Mouse (Mus musculus): ENCODE results near the gene Tnnc2. TPM values are rescaled to one million over a fixed set of nuclear protein-coding genes. Genes with fewer than 3 reads are reported as not detected.

The Tnnc2 gene
- polyA plus RNA-seq, 1 experiment, result 124 TPM

DNA sequence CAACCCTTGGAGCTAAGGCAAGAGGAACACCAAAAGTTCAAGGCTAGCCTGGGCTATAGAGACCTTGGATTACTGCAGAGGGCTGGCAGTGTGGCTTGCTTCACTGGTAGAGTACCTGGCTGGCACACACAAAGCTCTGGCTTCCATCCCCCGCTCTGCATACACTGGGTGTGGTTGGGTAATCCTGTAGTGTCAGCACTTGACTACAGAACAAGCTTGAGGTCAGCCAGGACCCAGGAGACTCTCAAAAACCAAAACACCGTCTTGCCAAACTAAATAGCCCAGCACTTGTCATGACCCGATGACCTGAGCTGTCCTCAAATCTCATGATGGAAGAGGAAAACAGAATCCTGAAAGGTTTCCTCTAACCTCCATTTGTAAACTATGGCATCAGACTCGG lies 10.7 kb upstream of the Tnnc2 start:
- Histone ChIP-seq H3K27ac (ENCODE audit: insufficient read depth, low read depth, low read length) (no peak overlapping the region), H3K4me3 (ENCODE audit: insufficient read depth, low read depth, low read length) (no peak overlapping the region), H3K27me3 (replicated peaks; ENCODE audit: control insufficient read depth, insufficient read depth, low read length) (no peaks in the 10 kb centered on the region), H3K36me3 (ENCODE audit: control insufficient read depth, insufficient read depth, low read length) (0 out of 2 replicates have a peak, but pooled peaks cover 2% of the 10 kb centered on the region), H3K4me1 (ENCODE audit: control insufficient read depth, insufficient read depth, low read length) (no peaks in the 10 kb centered on the region)
- peak; percentile 61 for DNase-seq
- no peak for TF ChIP-seq POLR2A (IDR thresholded peaks at IDR 0.05; ENCODE audit: low read depth, low read length)
- TF ChIP-seq CTCF (conservative IDR thresholded peaks at IDR 0.05; ENCODE audit: insufficient read depth, insufficient read length, low read depth, low read length), result no peak
- WGBS, result 50% methylated on average over 4 of the region's 4 CpGs

- H3K4me1 ChIP-seq (ENCODE audit: control insufficient read depth, insufficient read depth, low read length), result peaks cover 7% of the 10 kb centered on the region; the same call in 1 of the 2 replicates
- H3K27ac ChIP-seq (ENCODE audit: insufficient read depth, low read depth, low read length), result no peak overlapping the region
- no peak overlapping the region for H3K4me3 ChIP-seq (ENCODE audit: insufficient read depth, low read depth, low read length)
- no peak for TF ChIP-seq POLR2A (IDR thresholded peaks at IDR 0.05; ENCODE audit: low read depth, low read length)
- TF ChIP-seq CTCF (conservative IDR thresholded peaks at IDR 0.05; ENCODE audit: insufficient read depth, insufficient read length, low read depth, low read length), result no peak
- H3K36me3 ChIP-seq (ENCODE audit: control insufficient read depth, insufficient read depth, low read length), result 0 out of 2 replicates have a peak, but pooled peaks cover 2% of the 10 kb centered on the region
- 81% methylated on average over 4 of the region's 4 CpGs for WGBS
- H3K27me3 ChIP-seq (replicated peaks; ENCODE audit: control insufficient read depth, insufficient read depth, low read length), result no peaks in the 10 kb centered on the region
- DNase-seq, result no peak
Measured at GRCm38 (mm10) chr2:164788411-164788810, 8.6 kb upstream of the Tnnc2 start.

DNA sequence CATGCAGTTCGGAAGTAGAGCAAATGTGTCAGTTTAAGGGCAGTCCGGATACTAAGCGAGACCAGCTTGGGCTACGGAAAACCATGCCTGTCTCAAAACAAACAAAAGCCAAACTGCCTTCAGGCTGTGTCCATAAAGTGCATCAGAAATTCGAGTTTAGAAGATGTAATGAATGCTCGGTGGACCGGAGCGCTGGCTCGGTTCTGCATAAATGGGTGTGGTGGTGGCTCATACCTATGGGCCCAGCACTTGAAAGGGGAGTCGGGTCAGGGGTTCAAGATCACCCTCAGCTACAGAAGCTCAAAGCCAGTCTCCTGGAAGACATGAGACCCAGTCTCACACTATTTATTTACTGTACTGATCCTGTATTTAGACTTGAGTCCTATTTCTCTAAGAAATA lies 8.0 kb upstream of the Tnnc2 start:
- Histone ChIP-seq H3K27me3 (replicated peaks; ENCODE audit: control insufficient read depth, insufficient read depth, low read length) (no peaks in the 10 kb centered on the region), H3K27ac (ENCODE audit: insufficient read depth, low read depth, low read length) (no peak overlapping the region), H3K4me1 (ENCODE audit: control insufficient read depth, insufficient read depth, low read length) (peaks cover 7% of the 10 kb centered on the region; the same call in 1 of the 2 replicates), H3K4me3 (ENCODE audit: insufficient read depth, low read depth, low read length) (no peak overlapping the region), H3K36me3 (ENCODE audit: control insufficient read depth, insufficient read depth, low read length) (0 out of 2 replicates have a peak, but pooled peaks cover 2% of the 10 kb centered on the region)
- DNase-seq, result no peak
- TF ChIP-seq POLR2A (IDR thresholded peaks at IDR 0.05; ENCODE audit: low read depth, low read length) (no peak), CTCF (conservative IDR thresholded peaks at IDR 0.05; ENCODE audit: insufficient read depth, insufficient read length, low read depth, low read length) (no peak)
- WGBS, result 54% methylated on average over 10 of the region's 10 CpGs

GRCm38 (mm10) chr2:164787032-164787431 lies 7.3 kb upstream of the Tnnc2 start:
- Histone ChIP-seq H3K36me3 (ENCODE audit: control insufficient read depth, insufficient read depth, low read length) (0 out of 2 replicates have a peak, but pooled peaks cover 1% of the 10 kb centered on the region), H3K4me1 (ENCODE audit: control insufficient read depth, insufficient read depth, low read length) (peaks cover 7% of the 10 kb centered on the region; the same call in 1 of the 2 replicates), H3K4me3 (ENCODE audit: insufficient read depth, low read depth, low read length) (peak overlapping the region; percentile 64), H3K27me3 (replicated peaks; ENCODE audit: control insufficient read depth, insufficient read depth, low read length) (no peaks in the 10 kb centered on the region), H3K27ac (ENCODE audit: insufficient read depth, low read depth, low read length) (0 out of 2 replicates have a peak overlapping the region, but pooled peaks have one; percentile 73)
- TF ChIP-seq CTCF (conservative IDR thresholded peaks at IDR 0.05; ENCODE audit: insufficient read depth, insufficient read length, low read depth, low read length) (no peak), POLR2A (IDR thresholded peaks at IDR 0.05; ENCODE audit: low read depth, low read length) (no peak)
- 71% methylated on average over 3 of the region's 3 CpGs for WGBS
- DNase-seq, result no peak

DNA sequence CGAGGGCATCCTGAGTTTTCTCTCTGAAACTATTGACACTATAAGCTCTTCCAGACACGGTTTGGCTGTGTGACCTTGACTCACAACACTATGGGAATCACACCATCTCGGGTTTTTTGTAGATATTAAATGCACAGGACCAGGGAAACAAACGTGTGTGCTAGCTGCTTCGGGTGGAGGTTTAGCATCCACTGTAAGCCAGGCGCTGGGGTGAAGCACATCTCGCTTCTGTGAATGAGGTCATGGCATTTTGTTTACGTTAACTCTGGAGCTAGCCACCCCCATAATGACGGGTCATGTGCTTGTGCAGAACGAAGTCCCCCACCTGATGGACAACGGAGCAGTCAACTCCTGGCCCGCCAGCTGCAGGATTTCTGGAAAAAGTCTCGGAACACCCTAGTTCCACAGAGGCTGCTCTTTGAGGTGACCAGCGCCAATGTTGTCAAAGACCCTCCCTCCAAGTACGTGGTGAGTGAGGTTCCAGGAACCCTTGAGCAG lies 6.7 kb upstream of the Tnnc2 start:
- no peaks in the 10 kb centered on the region for H3K27me3 ChIP-seq (replicated peaks; ENCODE audit: control insufficient read depth, insufficient read depth, low read length)
- peak overlapping the region; percentile 73 for H3K27ac ChIP-seq (ENCODE audit: insufficient read depth, low read depth, low read length)
- H3K4me3 ChIP-seq (ENCODE audit: insufficient read depth, low read depth, low read length), result peak overlapping the region; percentile 64
- H3K4me1 ChIP-seq (ENCODE audit: control insufficient read depth, insufficient read depth, low read length), result peaks cover 7% of the 10 kb centered on the region; the same call in 1 of the 2 replicates
- H3K36me3 ChIP-seq (ENCODE audit: control insufficient read depth, insufficient read depth, low read length), result no peaks in the 10 kb centered on the region
- DNase-seq, result no peak
- TF ChIP-seq POLR2A (IDR thresholded peaks at IDR 0.05; ENCODE audit: low read depth, low read length) (no peak), CTCF (conservative IDR thresholded peaks at IDR 0.05; ENCODE audit: insufficient read depth, insufficient read length, low read depth, low read length) (no peak)
- 13% methylated on average over 15 of the region's 15 CpGs for WGBS

GRCm38 (mm10) chr2:164785481-164786387 lies 6.0 kb upstream of the Tnnc2 start, which contains the start of gene Snx21:
Gene Snx21, plus strand, starts transcription at chr2:164785823.
- Histone ChIP-seq H3K27ac (ENCODE audit: insufficient read depth, low read depth, low read length) (peak within 1 kb of the TSS; percentile 73), H3K4me3 (ENCODE audit: insufficient read depth, low read depth, low read length) (peak within 1 kb of the TSS; percentile 64), H3K36me3 (ENCODE audit: control insufficient read depth, insufficient read depth, low read length) (no peaks in the 10 kb centered on the region), H3K4me1 (ENCODE audit: control insufficient read depth, insufficient read depth, low read length) (peaks cover 7% of the 10 kb centered on the region; the same call in 1 of the 2 replicates), H3K27me3 (replicated peaks; ENCODE audit: control insufficient read depth, insufficient read depth, low read length) (no peaks in the 10 kb centered on the region)
- DNase-seq, result peak; percentile 97
- TF ChIP-seq POLR2A (IDR thresholded peaks at IDR 0.05; ENCODE audit: low read depth, low read length) (peak; percentile 24), CTCF (conservative IDR thresholded peaks at IDR 0.05; ENCODE audit: insufficient read depth, insufficient read length, low read depth, low read length) (peak; percentile 23; the same call in 1 of the 2 replicates)
- under 1% methylated on average over 89 of the region's 89 CpGs for WGBS

Data from kidney, adult 2 months (tissue).